Mouse (Mus musculus): ENCODE results near the gene Igfbp5. TPM values are rescaled to one million over a fixed set of nuclear protein-coding genes. Genes with fewer than 3 reads are reported as not detected.

Igfbp5 gene
- total and polyA plus RNA-seq, 2 experiments from 2014 or later = 55.4 to 147 TPM

- no peak overlapping the region for H3K4me3 ChIP-seq (ENCODE audit: low read depth, low read length)
- no peak for DNase-seq (ENCODE audit: low spot score)
- H3K27me3 ChIP-seq (ENCODE audit: control insufficient read depth, insufficient read depth, low read length) = peaks cover 12% of the 10 kb centered on the region
- no peaks in the 10 kb centered on the region for H3K9me3 ChIP-seq (replicated peaks; ENCODE audit: control insufficient read depth, low read length)
- no peaks in the 10 kb centered on the region for H3K36me3 ChIP-seq (replicated peaks; ENCODE audit: control insufficient read depth, insufficient read depth, low read length)
- H3K27ac ChIP-seq (ENCODE audit: low read depth) = no peak overlapping the region
- no peak overlapping the region for H3K9ac ChIP-seq (replicated peaks; ENCODE audit: low read depth, low read length)
- WGBS = 84% methylated on average over 2 of the region's 2 CpGs
- ATAC-seq (ENCODE audit: insufficient read depth, low read depth) = no peak
- H3K4me2 ChIP-seq (ENCODE audit: low read depth, low read length) = no peak overlapping the region
- TF ChIP-seq CTCF (IDR thresholded peaks at IDR 0.05; ENCODE audit: low read depth) (no peak), EP300 (IDR thresholded peaks at IDR 0.05; ENCODE audit: low read depth) (no peak)
- 0 out of 2 replicates have a peak, but pooled peaks cover 4% of the 10 kb centered on the region for H3K4me1 ChIP-seq (ENCODE audit: control insufficient read depth, insufficient read depth)
These were observed 44.2 kb downstream of the Igfbp5 start for GRCm38 (mm10) chr1:72830485-72830884.

GRCm38 (mm10) chr1:72828843-72829242 is 45.8 kb downstream of the Igfbp5 start:
- ATAC-seq (ENCODE audit: insufficient read depth, low read depth) (no peak), DNase-seq (ENCODE audit: low spot score) (no peak)
- H3K9me3 ChIP-seq (replicated peaks; ENCODE audit: control insufficient read depth, low read length) = no peaks in the 10 kb centered on the region
- H3K36me3 ChIP-seq (replicated peaks; ENCODE audit: control insufficient read depth, insufficient read depth, low read length) = no peaks in the 10 kb centered on the region
- 89% methylated on average over 5 of the region's 5 CpGs for WGBS
- 0 out of 2 replicates have a peak, but pooled peaks cover 15% of the 10 kb centered on the region for H3K4me1 ChIP-seq (ENCODE audit: control insufficient read depth, insufficient read depth)
- H3K27ac ChIP-seq (ENCODE audit: low read depth) = no peak overlapping the region
- peaks cover 24% of the 10 kb centered on the region for H3K27me3 ChIP-seq (ENCODE audit: control insufficient read depth, insufficient read depth, low read length)
- TF ChIP-seq EP300 (IDR thresholded peaks at IDR 0.05; ENCODE audit: low read depth) (no peak), CTCF (IDR thresholded peaks at IDR 0.05; ENCODE audit: low read depth) (no peak)
- H3K9ac ChIP-seq (replicated peaks; ENCODE audit: low read depth, low read length) = no peak overlapping the region
- no peak overlapping the region for H3K4me2 ChIP-seq (ENCODE audit: low read depth, low read length)
- H3K4me3 ChIP-seq (ENCODE audit: low read depth, low read length) = no peak overlapping the region

GRCm38 (mm10) chr1:72827411-72828315 is 47.0 kb downstream of the Igfbp5 start:
- peaks cover 34% of the 10 kb centered on the region for H3K27me3 ChIP-seq (ENCODE audit: control insufficient read depth, insufficient read depth, low read length)
- 37% methylated on average over 12 of the region's 12 CpGs for WGBS
- H3K4me1 ChIP-seq (ENCODE audit: control insufficient read depth, insufficient read depth) = 0 out of 2 replicates have a peak, but pooled peaks cover 11% of the 10 kb centered on the region
- H3K4me2 ChIP-seq (ENCODE audit: low read depth, low read length) = no peak overlapping the region
- DNase-seq (ENCODE audit: low spot score) (no peak), ATAC-seq (ENCODE audit: insufficient read depth, low read depth) (no peak)
- H3K27ac ChIP-seq (ENCODE audit: low read depth) = no peak overlapping the region
- H3K36me3 ChIP-seq (replicated peaks; ENCODE audit: control insufficient read depth, insufficient read depth, low read length) = no peaks in the 10 kb centered on the region
- H3K4me3 ChIP-seq (ENCODE audit: low read depth, low read length) = no peak overlapping the region
- no peaks in the 10 kb centered on the region for H3K9me3 ChIP-seq (replicated peaks; ENCODE audit: control insufficient read depth, low read length)
- H3K9ac ChIP-seq (replicated peaks; ENCODE audit: low read depth, low read length) = no peak overlapping the region
- TF ChIP-seq CTCF (IDR thresholded peaks at IDR 0.05; ENCODE audit: low read depth) = no peak
- TF ChIP-seq EP300 (IDR thresholded peaks at IDR 0.05; ENCODE audit: low read depth) = no peak

- no peak overlapping the region for H3K4me2 ChIP-seq (ENCODE audit: low read depth, low read length)
- no peak overlapping the region for H3K27ac ChIP-seq (ENCODE audit: low read depth)
- no peak for ATAC-seq (ENCODE audit: insufficient read depth, low read depth)
- H3K4me3 ChIP-seq (ENCODE audit: low read depth, low read length) = no peak overlapping the region
- 0 out of 2 replicates have a peak, but pooled peaks cover 11% of the 10 kb centered on the region for H3K4me1 ChIP-seq (ENCODE audit: control insufficient read depth, insufficient read depth)
- H3K27me3 ChIP-seq (ENCODE audit: control insufficient read depth, insufficient read depth, low read length) = peaks cover 39% of the 10 kb centered on the region
- no peaks in the 10 kb centered on the region for H3K36me3 ChIP-seq (replicated peaks; ENCODE audit: control insufficient read depth, insufficient read depth, low read length)
- H3K9ac ChIP-seq (replicated peaks; ENCODE audit: low read depth, low read length) = no peak overlapping the region
- H3K9me3 ChIP-seq (replicated peaks; ENCODE audit: control insufficient read depth, low read length) = no peaks in the 10 kb centered on the region
- 38% methylated on average over 7 of the region's 7 CpGs for WGBS
- TF ChIP-seq EP300 (IDR thresholded peaks at IDR 0.05; ENCODE audit: low read depth) (no peak), CTCF (IDR thresholded peaks at IDR 0.05; ENCODE audit: low read depth) (no peak)
- DNase-seq (ENCODE audit: low spot score) = no peak
These were observed 47.8 kb downstream of the Igfbp5 start for GRCm38 (mm10) chr1:72826931-72827330.

- Histone ChIP-seq H3K27me3 (ENCODE audit: control insufficient read depth, insufficient read depth, low read length) (peaks cover 39% of the 10 kb centered on the region), H3K9me3 (replicated peaks; ENCODE audit: control insufficient read depth, low read length) (no peaks in the 10 kb centered on the region), H3K4me2 (ENCODE audit: low read depth, low read length) (no peak overlapping the region), H3K9ac (replicated peaks; ENCODE audit: low read depth, low read length) (no peak overlapping the region), H3K36me3 (replicated peaks; ENCODE audit: control insufficient read depth, insufficient read depth, low read length) (no peaks in the 10 kb centered on the region), H3K4me1 (ENCODE audit: control insufficient read depth, insufficient read depth) (0 out of 2 replicates have a peak, but pooled peaks cover 11% of the 10 kb centered on the region), H3K27ac (ENCODE audit: low read depth) (no peak overlapping the region), H3K4me3 (ENCODE audit: low read depth, low read length) (no peak overlapping the region)
- DNase-seq (ENCODE audit: low spot score) (no peak), ATAC-seq (ENCODE audit: insufficient read depth, low read depth) (no peak)
- WGBS = 47% methylated on average over 6 of the region's 6 CpGs
- TF ChIP-seq CTCF (IDR thresholded peaks at IDR 0.05; ENCODE audit: low read depth) (no peak), EP300 (IDR thresholded peaks at IDR 0.05; ENCODE audit: low read depth) (no peak)
These were observed 48.2 kb downstream of the Igfbp5 start for GRCm38 (mm10) chr1:72826446-72826845.

Data from heart, postnatal 0 days (tissue).